Mouse (Mus musculus): Measurements from ENCODE around the gene Ambra1.

DNA sequence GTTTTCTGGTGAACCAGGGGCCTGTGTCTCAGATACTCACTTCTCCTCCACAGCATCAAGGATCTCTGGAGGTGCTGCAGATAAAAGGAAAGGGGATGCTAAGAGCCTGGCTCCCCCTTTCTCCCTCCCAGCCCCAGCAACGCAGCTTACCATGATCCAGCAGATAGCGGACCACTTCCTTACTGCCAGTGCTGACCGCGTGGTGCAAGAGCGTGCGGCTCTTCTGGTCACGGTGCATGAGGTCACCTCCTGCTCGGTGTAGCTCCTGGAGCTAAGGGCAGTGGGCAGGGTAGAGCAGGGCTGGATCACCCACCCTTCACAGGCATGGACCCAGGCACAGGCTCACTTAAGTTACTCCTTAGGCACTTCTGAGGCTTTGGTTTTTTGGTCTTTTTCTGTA, 204.1 kb downstream of the Ambra1 start:
- no peak for TF ChIP-seq CTCF (IDR thresholded peaks at IDR 0.05)
- no peak for TF ChIP-seq EP300 (IDR thresholded peaks at IDR 0.05; ENCODE audit: insufficient read depth, low read depth, low read length)
- no peak for TF ChIP-seq POLR2A (IDR thresholded peaks at IDR 0.05; ENCODE audit: insufficient read depth, low read depth, low read length)

Data from heart, adult 2 months (tissue).